Mouse (Mus musculus): ENCODE data around the gene Tescl.

The Tescl gene

DNA sequence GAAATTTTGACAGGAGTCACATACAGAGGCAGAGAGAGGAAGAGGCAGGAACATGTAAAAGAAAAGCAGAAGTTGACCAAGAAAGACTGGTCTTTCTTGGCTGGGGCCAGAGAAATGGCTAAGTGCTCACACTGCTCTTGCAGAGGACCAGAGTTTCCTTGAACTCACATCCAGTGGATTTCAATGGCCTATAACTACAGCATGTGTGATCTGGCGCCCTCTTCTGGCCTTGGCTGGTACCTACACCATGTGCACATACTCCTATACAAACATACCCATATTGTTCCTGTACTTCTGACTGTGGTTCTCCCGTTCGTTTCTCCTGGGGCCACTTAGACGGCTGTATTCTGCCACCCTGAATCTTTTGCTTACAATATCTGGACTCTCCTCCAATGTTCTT, 27.3 kb upstream of the Tescl start:
- DNase-seq: no peak

GRCm38 (mm10) chr7:24359269-24359668, 25.5 kb upstream of the Tescl start:
- no peak for DNase-seq

DNA sequence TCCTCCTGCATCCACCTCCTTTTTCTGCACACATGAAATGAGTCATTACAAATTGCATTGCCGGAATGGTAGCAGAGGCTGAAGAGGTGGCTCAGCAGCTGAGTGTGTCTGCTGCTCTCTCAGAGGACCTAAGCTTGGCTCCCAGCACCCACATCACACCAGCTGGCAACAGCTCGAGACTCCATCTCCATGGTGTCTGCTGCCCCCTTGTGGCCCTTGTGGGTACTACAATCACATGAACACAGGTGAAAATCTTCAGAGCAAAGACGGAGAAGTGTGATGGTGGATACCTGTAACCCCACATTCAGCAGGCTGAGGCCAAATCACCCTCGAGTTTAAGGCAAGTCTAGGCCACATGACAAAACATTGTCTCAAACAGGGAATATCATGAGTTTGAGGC, 24.2 kb upstream of the Tescl start:
- DNase-seq: no peak

DNA sequence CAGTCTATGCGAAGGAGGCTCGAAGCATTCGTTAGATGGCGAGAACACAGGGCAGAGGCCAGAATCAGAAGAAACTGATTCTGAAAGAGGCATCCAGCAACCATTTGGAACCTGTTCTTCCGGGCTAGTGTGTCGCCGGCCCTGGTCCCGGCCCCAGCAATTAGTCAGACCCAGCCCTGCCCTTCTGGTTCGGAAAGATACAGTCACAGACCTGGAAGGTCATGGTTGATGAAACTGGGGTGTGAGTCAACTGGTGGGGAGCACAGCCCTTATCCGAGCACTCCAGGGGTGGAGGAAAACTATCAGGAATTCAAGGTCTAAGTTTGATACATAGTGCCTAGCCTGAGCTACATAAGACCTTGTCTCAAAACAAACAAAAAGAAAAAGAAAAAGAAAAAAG, 22.3 kb upstream of the Tescl start:
- no peak for DNase-seq

DNA sequence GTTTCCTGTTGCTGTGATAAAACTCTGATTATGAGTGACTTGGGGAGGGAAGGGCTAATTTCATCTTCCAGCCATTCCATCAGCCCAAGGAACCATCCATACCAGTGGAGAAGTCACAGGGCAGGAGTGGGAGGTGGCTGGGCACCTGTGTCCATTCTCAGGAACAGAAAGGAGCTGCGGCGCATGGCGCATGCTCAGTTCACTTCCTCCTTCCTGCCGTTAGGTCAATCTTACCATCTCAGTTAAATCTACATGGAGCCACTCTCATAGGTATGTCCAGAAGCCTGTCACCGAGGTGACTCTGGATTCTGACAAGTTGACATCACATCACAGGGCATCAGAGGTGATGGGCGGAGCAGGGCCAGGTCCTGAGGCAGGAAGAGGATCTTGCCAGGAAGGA, 21.9 kb upstream of the Tescl start:
- DNase-seq: no peak

DNA sequence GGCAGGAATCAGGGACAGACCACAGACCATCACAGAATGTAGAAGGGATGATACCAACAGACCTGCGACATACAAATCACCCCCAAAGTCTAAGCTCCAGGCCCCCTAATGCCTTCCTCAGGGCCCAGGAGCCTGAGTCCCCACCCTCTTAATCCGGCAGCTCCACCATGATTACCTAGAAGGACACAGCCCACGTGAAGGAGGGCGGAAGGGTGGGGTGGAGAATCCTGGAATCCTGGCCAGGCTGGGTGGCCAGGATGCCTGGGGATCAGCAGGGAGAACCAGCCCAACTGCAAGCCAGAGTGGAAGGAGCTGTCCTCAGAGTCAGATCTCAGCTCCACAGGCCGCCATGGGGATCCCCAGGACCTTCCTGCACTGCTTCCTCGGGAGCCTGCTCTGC, 15.2 kb upstream of the Tescl start, which contains the start of gene Lypd5:
Gene Lypd5, plus strand, starts transcription at position 301 of the 400 bp plus-strand sequence.
- no peak for DNase-seq

GRCm38 (mm10) chr7:24346444-24346843, 12.7 kb upstream of the Tescl start:
- no peak for DNase-seq

DNA sequence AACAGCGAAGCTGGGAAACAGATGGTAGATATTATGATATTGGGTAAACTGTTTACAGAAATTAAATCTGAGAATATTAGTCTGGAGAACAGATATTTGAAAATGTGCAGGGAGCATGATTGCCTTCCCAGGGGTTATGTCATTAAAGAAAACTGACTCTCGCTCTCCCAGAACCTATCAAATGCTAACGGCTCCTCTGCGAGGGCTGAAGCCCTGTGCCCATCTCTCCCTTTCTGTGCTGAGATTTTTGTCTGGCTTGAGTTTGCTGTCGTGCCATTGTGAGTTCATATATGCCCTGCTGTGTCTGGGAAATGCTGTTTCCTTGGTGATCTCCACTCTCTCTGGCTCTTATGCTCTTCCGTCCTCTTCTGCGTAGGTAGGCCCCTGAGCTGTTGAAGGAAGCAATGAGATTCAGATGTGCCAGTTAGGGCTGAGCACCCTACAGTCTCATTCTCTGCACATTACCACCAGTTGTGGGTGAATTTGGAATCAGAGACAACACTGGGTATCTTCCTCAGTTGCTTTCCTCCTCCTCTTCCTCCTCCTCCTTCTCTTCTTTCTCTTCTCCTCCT, 10.1 kb upstream of the Tescl start:
- no peak for DNase-seq

DNA sequence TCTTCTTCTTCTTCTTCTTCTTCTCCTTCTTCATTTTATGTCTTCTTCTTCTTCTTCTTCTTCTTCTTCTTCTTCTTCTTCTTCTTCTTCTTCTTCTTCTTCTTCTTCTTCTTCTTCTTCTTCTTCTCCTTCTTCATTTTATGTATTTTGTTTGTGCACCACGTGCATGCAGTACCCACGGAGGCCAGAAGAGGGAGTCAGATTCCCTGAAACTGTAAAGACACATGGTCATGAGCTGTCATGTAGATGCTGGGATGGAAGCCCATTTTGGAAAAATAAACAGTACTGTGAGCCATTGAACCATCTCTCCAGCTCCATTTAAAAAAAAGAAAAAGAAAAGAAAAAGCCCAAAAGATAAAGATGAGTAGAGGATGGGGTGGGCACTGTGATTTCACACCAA, 4.5 kb upstream of the Tescl start:
- DNase-seq: no peak

DNA sequence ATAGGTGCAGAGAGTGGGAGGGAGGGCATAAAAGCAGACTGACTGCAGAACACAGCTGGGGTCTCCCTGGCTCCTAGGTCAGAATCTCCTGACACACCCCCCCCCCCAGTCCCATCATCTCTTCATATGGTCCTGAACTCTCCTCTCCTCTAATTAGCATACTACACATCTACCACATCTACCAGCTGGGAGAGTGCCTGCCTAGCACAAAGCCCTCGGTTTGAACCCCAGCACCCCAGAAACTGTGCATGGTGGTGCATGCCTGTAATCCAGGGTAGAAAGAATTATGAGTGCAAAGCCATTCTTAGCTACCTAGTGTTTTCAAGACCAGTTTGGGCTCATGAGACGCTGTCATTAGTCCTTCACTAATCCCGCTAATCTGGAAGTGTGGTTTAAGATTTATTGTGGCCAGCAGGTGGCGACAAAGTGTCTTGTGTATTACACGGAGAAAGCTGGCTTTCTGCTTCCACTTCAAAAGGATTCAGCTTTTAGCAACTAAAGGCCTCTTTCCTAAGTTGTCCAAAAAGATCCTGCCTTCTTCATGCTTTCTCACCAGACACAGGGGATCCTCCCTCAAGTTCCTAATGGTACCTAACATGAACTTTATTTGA, 2.1 kb upstream of the Tescl start:
- DNase-seq: peak; percentile 50

GRCm38 (mm10) chr7:24327281-24327975, 6.3 kb downstream of the Tescl start:
- DNase-seq: no peak

DNA sequence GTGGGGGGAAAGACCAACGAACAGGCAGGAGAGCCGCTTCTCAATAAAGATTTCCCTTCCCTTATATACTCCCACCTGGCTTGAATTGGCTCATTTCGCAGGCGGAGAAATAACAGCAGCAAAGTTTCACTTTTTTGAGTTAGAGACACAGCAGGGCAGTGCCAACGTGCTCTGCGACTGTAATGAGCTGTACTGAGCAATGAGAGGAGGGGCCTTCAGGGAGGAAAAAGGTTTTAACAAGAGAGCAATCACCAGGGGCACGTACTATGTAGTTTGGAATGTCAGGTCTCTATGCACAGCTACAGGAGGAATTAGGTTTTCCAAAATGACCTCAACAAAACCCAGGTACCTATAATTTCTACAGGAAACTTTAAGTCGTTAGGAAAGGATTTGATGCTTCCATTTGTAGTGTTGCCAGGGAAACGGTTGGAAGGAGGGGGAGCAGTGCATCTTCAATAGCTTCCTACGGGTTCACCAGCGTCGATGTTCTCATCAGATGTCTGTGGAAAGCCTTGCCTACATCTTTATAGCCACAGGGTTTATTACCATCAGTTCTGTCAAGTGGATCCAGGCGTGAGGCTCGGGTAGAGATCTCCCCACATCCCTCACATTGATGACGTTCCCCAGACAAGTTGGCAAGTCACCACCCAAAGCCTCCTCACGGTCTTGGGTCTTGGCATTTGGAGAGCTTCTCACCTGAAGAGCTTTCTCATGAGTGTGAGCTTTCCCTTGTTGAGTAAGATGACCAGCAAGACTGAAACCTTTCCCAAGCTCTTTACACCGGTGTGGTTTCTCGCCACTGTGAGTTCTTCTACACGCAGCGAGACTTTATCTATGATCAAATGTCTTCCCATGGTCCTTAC, 7.2 kb downstream of the Tescl start:
- no peak for DNase-seq

DNA sequence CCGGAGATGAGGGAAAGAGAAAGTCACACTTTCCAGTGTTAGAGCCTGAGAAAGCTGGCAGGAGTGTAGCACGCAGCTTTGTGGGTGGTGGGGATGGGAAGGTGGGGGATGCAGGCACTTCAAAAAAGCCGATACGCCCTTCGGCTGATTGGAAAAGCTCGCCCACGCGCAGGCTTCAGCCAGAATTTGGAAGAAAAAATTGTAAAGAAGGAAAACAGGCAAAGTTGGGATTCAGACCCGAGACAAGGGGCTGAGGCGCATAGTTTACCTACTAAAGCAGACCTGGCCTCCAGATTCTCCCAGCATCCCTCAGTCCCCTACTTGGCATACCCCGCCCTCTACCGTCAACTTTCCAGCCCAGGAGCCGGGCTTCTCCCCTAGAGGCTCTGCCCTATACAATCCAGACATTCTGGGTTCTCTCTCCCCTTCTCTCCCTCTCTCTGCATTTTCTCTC, 8.0 kb downstream of the Tescl start:
- no peak for DNase-seq

DNA sequence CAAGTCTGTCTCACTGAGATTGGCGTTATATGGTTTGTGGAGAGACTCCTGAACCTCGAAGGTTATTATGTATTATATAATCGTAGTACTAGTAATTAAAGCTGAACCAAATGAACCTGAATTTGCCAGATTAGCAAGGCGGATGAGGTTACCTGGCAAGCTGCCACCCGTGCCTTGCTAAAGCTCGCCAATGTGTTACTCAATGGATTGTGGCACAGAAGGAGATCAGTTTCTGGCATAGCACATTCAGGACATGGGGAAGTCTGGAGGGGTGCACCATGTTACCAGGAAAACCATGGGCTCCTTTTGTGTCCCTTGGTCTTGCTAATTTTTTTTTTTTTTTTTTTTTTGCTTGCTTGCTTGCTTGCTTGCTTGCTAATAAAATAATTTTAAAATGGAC, 8.5 kb downstream of the Tescl start:
- peak; percentile 23 for DNase-seq

- no peak for DNase-seq
Measured at GRCm38 (mm10) chr7:24322593-24322992, 11.1 kb downstream of the Tescl start.

GRCm38 (mm10) chr7:24318942-24319341, 14.8 kb downstream of the Tescl start:
- DNase-seq: no peak

GRCm38 (mm10) chr7:24316567-24317092, 17.1 kb downstream of the Tescl start, which contains the start of gene Zfp94:
TSS of gene Zfp94 (minus strand) at chr7:24316666.
- peak; percentile 96 for DNase-seq

DNA sequence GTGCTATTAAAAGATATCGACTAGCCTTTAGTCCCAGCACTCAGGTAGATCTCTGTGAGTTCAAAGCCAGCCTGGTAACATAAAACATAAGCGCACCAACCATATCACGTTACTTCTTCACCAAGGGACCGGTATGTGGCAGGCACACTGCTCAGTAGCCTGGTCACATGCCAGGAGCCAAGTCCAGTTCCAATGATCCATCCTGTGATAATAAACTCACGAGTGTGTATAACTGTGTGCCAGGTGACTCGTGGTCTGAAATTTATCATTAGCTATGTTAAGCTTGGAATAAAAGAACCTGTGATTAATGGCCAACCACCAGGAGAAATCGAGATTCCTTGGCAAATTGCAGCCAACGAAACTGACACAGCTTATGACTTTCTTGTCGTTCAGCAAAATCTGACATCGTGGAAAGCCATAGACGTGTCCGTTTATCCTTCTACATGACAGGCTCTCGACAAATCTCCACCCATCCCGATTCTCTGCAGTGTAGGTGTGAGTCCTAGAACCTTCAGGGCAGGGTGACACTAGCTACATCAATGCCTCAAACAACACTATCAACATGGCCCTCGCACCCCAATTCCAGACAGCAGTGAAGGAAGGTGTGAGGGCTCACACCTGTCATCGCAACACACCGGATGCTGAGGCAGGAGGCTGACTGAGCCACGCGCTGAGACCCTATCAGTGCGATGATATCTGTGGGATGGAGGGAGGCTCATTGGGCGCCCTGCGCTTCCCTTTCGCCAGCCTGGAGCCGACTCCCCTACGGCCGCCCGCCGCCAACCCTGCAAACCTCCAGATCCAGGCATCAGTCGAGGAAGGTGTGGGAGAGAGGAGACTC, 17.8 kb downstream of the Tescl start:
- peak; percentile 49 for DNase-seq

GRCm38 (mm10) chr7:24300771-24301282, 32.9 kb downstream of the Tescl start, which contains the start of gene Zfp61:
TSS of gene Zfp61 (minus strand) at chr7:24301232.
- peak; percentile 19 for DNase-seq

DNA sequence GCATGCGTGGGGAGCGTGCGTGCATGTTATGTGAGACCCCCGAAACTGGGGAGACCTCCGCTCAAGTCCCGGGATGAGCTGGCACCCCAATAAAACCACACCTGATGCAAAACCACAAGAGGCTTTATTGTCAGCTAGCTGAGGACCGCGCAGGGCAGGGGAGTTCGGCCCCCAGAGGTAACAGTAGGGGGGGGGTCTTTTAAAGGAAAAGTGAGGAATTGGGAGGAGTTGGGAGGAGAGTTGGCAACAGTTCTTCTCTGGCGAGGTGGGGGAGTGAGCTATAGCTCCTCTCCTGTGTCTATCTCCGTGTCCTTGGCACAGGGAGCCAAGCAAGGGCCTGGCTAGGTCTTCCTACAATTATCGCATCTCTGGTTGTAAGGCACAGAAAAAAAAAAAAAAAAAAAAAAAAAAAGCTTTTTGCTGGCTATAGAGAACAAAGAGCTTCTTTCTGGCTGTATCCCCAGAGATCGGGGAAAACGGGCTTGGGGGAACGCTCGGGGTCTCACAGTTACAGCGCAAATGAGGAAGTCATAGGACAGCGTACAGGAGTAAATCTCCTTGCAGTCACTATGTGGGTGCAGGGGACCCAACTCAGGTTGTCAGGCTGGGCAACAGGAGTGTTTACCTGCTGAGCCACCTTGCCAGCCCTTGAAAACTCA, 33.8 kb downstream of the Tescl start:
- DNase-seq: peak; percentile 11
